Mouse (Mus musculus) monocyte, adult 2 months (primary cell): ENCODE measurements around the gene Dst.
"Not testable (repeated sequence)": the region's sequence is repeated elsewhere in the genome, so short reads cannot be mapped to it uniquely, and the experiment has no call there.

Experiments
- DNase-seq, 2 experiments: peaks; one replicate each; pipeline ENCODE4 v3.0.0; 2022; ENCODE audit warnings: low spot score in 2 of 2, low read depth in 1 of 2

The Dst gene

GRCm38 (mm10) chr1:34061078-34061477 is 153.1 kb downstream of the Dst start:
- peak in 1 of 2 experiments; percentile 3 for DNase-seq

GRCm38 (mm10) chr1:34061860-34062259 is 153.8 kb downstream of the Dst start:
- no peak for DNase-seq

- no peak for DNase-seq
Observed at GRCm38 (mm10) chr1:34063943-34064342, 155.9 kb downstream of the Dst start.

- no peak for DNase-seq
Observed at GRCm38 (mm10) chr1:34065551-34066048, 157.6 kb downstream of the Dst start.

- DNase-seq, result not testable (repeated sequence)
Observed at GRCm38 (mm10) chr1:34066401-34066800, 158.4 kb downstream of the Dst start.

GRCm38 (mm10) chr1:34068341-34068740 is 160.3 kb downstream of the Dst start:
- DNase-seq, result no peak

- DNase-seq, result no peak
Observed at GRCm38 (mm10) chr1:34069514-34070290, 161.7 kb downstream of the Dst start.

- DNase-seq, result no peak
Observed at GRCm38 (mm10) chr1:34070474-34070873, 162.4 kb downstream of the Dst start.

GRCm38 (mm10) chr1:34070991-34071639 is 163.1 kb downstream of the Dst start:
- no peak for DNase-seq

- no peak for DNase-seq
Observed at GRCm38 (mm10) chr1:34072262-34072661, 164.2 kb downstream of the Dst start.

- DNase-seq, result no peak
Observed at GRCm38 (mm10) chr1:34073436-34074169, 165.6 kb downstream of the Dst start.

- no peak for DNase-seq
Observed at GRCm38 (mm10) chr1:34074245-34075187, 166.5 kb downstream of the Dst start.

- DNase-seq, result no peak
Observed at GRCm38 (mm10) chr1:34076701-34077421, 168.8 kb downstream of the Dst start.

- no peak for DNase-seq
Observed at GRCm38 (mm10) chr1:34077422-34077790, 169.4 kb downstream of the Dst start.

- no peak for DNase-seq
Observed at GRCm38 (mm10) chr1:34077941-34078340, 169.9 kb downstream of the Dst start.

GRCm38 (mm10) chr1:34089011-34089410 is 181.0 kb downstream of the Dst start:
- no peak for DNase-seq

GRCm38 (mm10) chr1:34090700-34091099 is 182.7 kb downstream of the Dst start:
- DNase-seq, result no peak

- no peak for DNase-seq
Observed at GRCm38 (mm10) chr1:34093652-34094051, 185.6 kb downstream of the Dst start.

GRCm38 (mm10) chr1:34094301-34094700 is 186.3 kb downstream of the Dst start:
- DNase-seq, result no peak

- DNase-seq, result no peak
Observed at GRCm38 (mm10) chr1:34095173-34095572, 187.1 kb downstream of the Dst start.
